Mouse (Mus musculus): ENCODE measurements at regions not wholly inside any gene's neighbourhood (a gene's known extent, or its start where the extent isn't known, plus 50 kb on each side); places are given as distances from the start of the nearest gene placed in this dataset.

DNA sequence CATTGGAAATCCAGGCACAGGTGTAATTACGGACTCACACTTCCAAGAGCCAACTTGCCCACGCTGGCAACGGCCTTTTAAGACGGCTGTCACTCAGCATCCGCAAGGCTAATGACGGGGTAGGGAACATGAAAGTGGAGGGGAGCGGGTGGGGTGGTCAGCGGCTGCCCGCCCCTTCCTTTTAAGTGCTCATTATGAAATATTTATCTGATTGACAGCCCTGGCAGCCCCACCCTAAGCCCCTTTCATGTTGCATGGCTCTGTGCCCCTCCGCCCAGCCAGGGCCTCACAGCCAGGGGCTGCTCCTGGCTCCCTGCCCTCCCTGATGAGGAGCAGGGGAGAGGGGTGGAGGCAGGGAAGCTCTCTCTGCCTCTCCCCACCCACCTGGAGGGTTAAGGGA, 150.9 kb downstream of the Bmp7 start:
- Histone ChIP-seq H3K27ac (ENCODE audit: low read depth, low read length) (no peak overlapping the region), H3K9me3 (ENCODE audit: control insufficient read depth, low read length) (no peaks in the 10 kb centered on the region), H3K4me1 (ENCODE audit: control insufficient read depth, insufficient read depth, low read length) (peaks cover 4% of the 10 kb centered on the region; the same call in 1 of the 2 replicates), H3K4me2 (ENCODE audit: low read depth) (no peak overlapping the region), H3K27me3 (ENCODE audit: control insufficient read depth, insufficient read depth, low read length) (peaks cover 36% of the 10 kb centered on the region), H3K9ac (ENCODE audit: low read length) (no peak overlapping the region), H3K36me3 (ENCODE audit: control insufficient read depth, insufficient read depth, low read length) (no peaks in the 10 kb centered on the region), H3K4me3 (ENCODE audit: low read depth, low read length) (no peak overlapping the region)
- no peak for DNase-seq (ENCODE audit: low spot score)
- WGBS: 25% methylated on average over 10 of the region's 10 CpGs
- ATAC-seq (ENCODE audit: insufficient read depth, low FRiP score, low TSS enrichment): no peak

DNA sequence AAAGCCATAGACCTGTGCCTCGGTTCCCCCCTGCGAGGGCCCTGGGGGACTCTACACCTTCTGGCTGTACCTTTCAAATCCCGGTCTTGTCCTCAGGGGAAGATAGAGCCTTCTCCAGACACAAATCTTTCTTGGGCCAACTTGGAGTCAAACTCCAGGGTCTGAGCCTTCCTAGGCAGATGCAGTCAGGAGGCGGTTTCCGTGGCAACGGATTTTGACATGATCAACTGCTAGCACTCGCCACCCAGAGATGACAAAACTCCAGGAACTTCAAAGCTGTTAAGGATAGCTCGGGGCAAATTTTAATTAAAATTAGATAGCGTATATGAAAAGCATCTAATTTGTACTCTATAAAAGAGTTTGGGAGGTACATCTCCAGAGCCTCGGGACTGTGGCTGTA, 147.6 kb downstream of the Bmp7 start:
- Histone ChIP-seq H3K27ac (ENCODE audit: low read depth, low read length) (no peak overlapping the region), H3K4me3 (ENCODE audit: low read depth, low read length) (no peak overlapping the region), H3K27me3 (ENCODE audit: control insufficient read depth, insufficient read depth, low read length) (peaks cover 21% of the 10 kb centered on the region), H3K9ac (ENCODE audit: low read length) (no peak overlapping the region), H3K9me3 (ENCODE audit: control insufficient read depth, low read length) (no peaks in the 10 kb centered on the region), H3K4me2 (ENCODE audit: low read depth) (no peak overlapping the region), H3K36me3 (ENCODE audit: control insufficient read depth, insufficient read depth, low read length) (no peaks in the 10 kb centered on the region), H3K4me1 (ENCODE audit: control insufficient read depth, insufficient read depth, low read length) (peaks cover 4% of the 10 kb centered on the region; the same call in 1 of the 2 replicates)
- 75% methylated on average over 10 of the region's 10 CpGs for WGBS
- DNase-seq (ENCODE audit: low spot score): no peak
- no peak for ATAC-seq (ENCODE audit: insufficient read depth, low FRiP score, low TSS enrichment)

DNA sequence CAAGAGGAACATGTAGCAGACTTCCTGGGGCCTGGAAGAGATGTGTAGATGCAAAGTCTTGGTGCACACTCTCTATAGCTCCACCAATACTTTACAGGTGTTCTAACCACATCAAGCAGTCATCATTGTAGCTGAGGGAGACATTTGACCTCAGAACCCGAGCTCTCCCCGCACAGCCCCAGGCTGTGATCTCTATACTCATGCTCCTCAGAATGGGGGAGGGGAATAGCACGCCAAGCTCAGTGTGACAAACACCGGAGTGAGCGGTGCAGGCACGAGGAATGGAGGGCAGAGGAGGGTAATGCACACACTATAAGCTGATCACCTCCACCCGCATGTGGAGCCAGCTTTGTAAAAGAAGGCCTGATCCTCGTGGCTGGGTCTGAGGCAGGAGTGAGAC, 146.1 kb downstream of the Bmp7 start:
- DNase-seq (ENCODE audit: low spot score): no peak
- Histone ChIP-seq H3K4me2 (ENCODE audit: low read depth) (no peak overlapping the region), H3K27ac (ENCODE audit: low read depth, low read length) (no peak overlapping the region), H3K27me3 (ENCODE audit: control insufficient read depth, insufficient read depth, low read length) (peaks cover 9% of the 10 kb centered on the region), H3K4me3 (ENCODE audit: low read depth, low read length) (no peak overlapping the region), H3K4me1 (ENCODE audit: control insufficient read depth, insufficient read depth, low read length) (peaks cover 4% of the 10 kb centered on the region; the same call in 1 of the 2 replicates), H3K9ac (ENCODE audit: low read length) (no peak overlapping the region), H3K36me3 (ENCODE audit: control insufficient read depth, insufficient read depth, low read length) (no peaks in the 10 kb centered on the region), H3K9me3 (ENCODE audit: control insufficient read depth, low read length) (no peaks in the 10 kb centered on the region)
- 84% methylated on average over 8 of the region's 8 CpGs for WGBS
- no peak for ATAC-seq (ENCODE audit: insufficient read depth, low FRiP score, low TSS enrichment)

DNA sequence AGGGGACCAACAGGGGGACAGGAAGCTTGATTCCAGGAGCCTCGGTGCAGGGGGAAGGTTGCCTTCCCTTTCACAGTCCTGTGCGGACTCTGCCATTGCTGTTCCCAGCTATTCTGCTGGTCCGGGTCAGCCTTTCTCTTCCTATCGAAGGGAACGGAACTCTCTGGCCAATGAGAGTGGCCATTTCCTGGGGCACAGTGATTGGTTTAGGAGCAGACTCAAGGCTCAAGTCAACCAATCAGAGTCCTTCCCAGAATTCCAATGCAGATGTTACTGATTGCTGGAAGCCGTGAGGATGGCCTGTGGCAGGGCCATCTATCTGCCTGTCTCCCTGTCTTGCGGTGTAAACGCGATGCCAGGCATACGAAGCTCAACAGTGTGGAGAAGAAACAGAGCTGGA, 145.3 kb downstream of the Bmp7 start:
- H3K4me1 ChIP-seq (ENCODE audit: control insufficient read depth, insufficient read depth, low read length): no peaks in the 10 kb centered on the region
- no peak overlapping the region for H3K4me2 ChIP-seq (ENCODE audit: low read depth)
- H3K27ac ChIP-seq (ENCODE audit: low read depth, low read length): no peak overlapping the region
- H3K36me3 ChIP-seq (ENCODE audit: control insufficient read depth, insufficient read depth, low read length): no peaks in the 10 kb centered on the region
- ATAC-seq (ENCODE audit: insufficient read depth, low FRiP score, low TSS enrichment): no peak
- no peak overlapping the region for H3K9ac ChIP-seq (ENCODE audit: low read length)
- H3K9me3 ChIP-seq (ENCODE audit: control insufficient read depth, low read length): no peaks in the 10 kb centered on the region
- H3K4me3 ChIP-seq (ENCODE audit: low read depth, low read length): no peak overlapping the region
- WGBS: 82% methylated on average over 10 of the region's 10 CpGs
- DNase-seq (ENCODE audit: low spot score): no peak
- peaks cover 2% of the 10 kb centered on the region; the same call in 1 of the 2 replicates for H3K27me3 ChIP-seq (ENCODE audit: control insufficient read depth, insufficient read depth, low read length)

DNA sequence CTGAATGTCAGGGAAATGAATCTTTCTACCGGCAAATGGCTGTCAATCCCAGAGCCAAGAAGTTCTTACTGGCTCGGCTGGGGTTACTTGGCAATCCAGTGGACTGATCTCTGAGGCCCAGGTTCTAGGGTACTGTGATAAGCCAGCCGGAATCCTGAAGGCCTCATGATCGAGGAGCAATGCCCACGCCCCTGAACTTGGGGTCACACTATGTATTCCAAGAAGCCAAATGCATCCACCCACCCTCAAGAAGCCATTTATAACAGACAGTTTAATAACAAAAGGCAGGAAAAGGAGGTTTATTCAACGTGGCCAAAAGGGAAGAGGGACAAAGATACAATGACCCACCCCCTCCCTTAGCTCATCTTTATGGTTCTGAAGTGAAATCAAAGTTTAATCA, 144.0 kb downstream of the Bmp7 start:
- H3K4me2 ChIP-seq (ENCODE audit: low read depth): no peak overlapping the region
- ATAC-seq (ENCODE audit: insufficient read depth, low FRiP score, low TSS enrichment) (no peak), DNase-seq (ENCODE audit: low spot score) (no peak)
- H3K4me1 ChIP-seq (ENCODE audit: control insufficient read depth, insufficient read depth, low read length): 0 out of 2 replicates have a peak, but pooled peaks cover under 1% of the 10 kb centered on the region
- H3K9ac ChIP-seq (ENCODE audit: low read length): no peak overlapping the region
- no peaks in the 10 kb centered on the region for H3K9me3 ChIP-seq (ENCODE audit: control insufficient read depth, low read length)
- no peaks in the 10 kb centered on the region for H3K36me3 ChIP-seq (ENCODE audit: control insufficient read depth, insufficient read depth, low read length)
- no peaks in the 10 kb centered on the region for H3K27me3 ChIP-seq (ENCODE audit: control insufficient read depth, insufficient read depth, low read length)
- 76% methylated on average over 6 of the region's 6 CpGs for WGBS
- H3K4me3 ChIP-seq (ENCODE audit: low read depth, low read length): no peak overlapping the region
- no peak overlapping the region for H3K27ac ChIP-seq (ENCODE audit: low read depth, low read length)

DNA sequence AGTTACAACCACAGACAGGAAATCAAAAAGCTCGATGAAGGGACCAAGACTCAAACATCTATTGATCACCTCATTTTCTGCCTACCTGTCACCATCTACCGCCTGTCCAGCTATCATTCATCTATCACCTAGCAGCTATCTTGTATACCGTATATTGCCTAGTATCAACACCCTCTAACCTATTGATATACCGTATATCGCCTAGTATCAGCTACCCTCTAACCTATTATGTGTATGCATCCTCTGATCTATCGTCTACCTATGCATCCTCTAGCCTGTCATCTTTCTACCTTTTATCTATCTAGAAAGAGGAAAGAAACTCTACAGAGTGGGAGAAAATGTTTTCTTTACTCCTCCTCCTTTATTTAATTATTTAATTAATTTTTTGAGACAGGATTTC, 143.2 kb downstream of the Bmp7 start:
- no peaks in the 10 kb centered on the region for H3K27me3 ChIP-seq (ENCODE audit: control insufficient read depth, insufficient read depth, low read length)
- no peak overlapping the region for H3K4me3 ChIP-seq (ENCODE audit: low read depth, low read length)
- H3K4me2 ChIP-seq (ENCODE audit: low read depth): no peak overlapping the region
- ATAC-seq (ENCODE audit: insufficient read depth, low FRiP score, low TSS enrichment) (no peak), DNase-seq (ENCODE audit: low spot score) (no peak)
- H3K27ac ChIP-seq (ENCODE audit: low read depth, low read length): no peak overlapping the region
- H3K4me1 ChIP-seq (ENCODE audit: control insufficient read depth, insufficient read depth, low read length): 0 out of 2 replicates have a peak, but pooled peaks cover 3% of the 10 kb centered on the region
- no peaks in the 10 kb centered on the region for H3K9me3 ChIP-seq (ENCODE audit: control insufficient read depth, low read length)
- no peaks in the 10 kb centered on the region for H3K36me3 ChIP-seq (ENCODE audit: control insufficient read depth, insufficient read depth, low read length)
- 31% methylated on average over 6 of the region's 6 CpGs for WGBS
- H3K9ac ChIP-seq (ENCODE audit: low read length): no peak overlapping the region

DNA sequence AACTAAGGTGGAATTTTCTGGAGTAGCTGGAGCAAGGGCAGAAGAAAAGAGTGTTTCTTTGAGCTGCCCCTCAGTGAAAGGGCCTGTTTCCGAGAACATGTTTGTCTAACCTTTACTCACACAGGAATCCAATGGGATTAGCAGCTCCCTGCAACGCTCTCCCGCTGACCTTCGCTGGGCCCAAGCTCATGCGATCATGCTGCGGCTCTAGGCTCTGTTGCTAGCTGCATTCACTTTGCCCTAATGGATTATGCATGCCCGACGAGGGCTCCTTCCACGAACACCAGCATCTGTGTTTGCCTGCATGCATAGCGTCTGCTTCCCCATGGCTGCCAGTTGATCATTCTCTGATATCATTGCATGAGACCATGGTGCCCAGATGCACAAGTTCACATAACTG, 140.2 kb downstream of the Bmp7 start:
- ATAC-seq (ENCODE audit: insufficient read depth, low FRiP score, low TSS enrichment) (no peak), DNase-seq (ENCODE audit: low spot score) (no peak)
- H3K9ac ChIP-seq (ENCODE audit: low read length): no peak overlapping the region
- H3K27ac ChIP-seq (ENCODE audit: low read depth, low read length): no peak overlapping the region
- H3K4me2 ChIP-seq (ENCODE audit: low read depth): no peak overlapping the region
- no peaks in the 10 kb centered on the region for H3K27me3 ChIP-seq (ENCODE audit: control insufficient read depth, insufficient read depth, low read length)
- H3K9me3 ChIP-seq (ENCODE audit: control insufficient read depth, low read length): no peaks in the 10 kb centered on the region
- H3K4me3 ChIP-seq (ENCODE audit: low read depth, low read length): no peak overlapping the region
- H3K4me1 ChIP-seq (ENCODE audit: control insufficient read depth, insufficient read depth, low read length): 0 out of 2 replicates have a peak, but pooled peaks cover 3% of the 10 kb centered on the region
- H3K36me3 ChIP-seq (ENCODE audit: control insufficient read depth, insufficient read depth, low read length): no peaks in the 10 kb centered on the region
- WGBS: 42% methylated on average over 10 of the region's 10 CpGs

DNA sequence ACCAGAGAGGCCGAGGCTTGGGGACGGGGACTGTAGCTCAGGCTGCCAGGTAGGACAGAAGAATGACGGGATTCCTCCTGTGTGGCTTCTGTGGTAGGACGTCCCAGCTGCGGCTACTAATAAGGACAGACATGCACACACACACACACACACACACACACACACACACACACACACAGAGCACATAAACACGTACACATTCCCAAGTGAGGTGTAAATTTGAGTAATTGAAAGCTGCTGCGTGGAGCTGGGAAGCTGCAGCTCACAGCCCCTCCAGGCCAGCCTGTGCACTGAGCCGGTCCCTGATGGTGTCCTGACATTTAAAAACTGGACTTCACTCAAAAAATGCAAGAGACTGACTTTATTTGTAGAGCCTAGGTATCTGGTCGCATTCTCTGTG, 139.3 kb downstream of the Bmp7 start:
- Histone ChIP-seq H3K36me3 (ENCODE audit: control insufficient read depth, insufficient read depth, low read length) (no peaks in the 10 kb centered on the region), H3K9ac (ENCODE audit: low read length) (no peak overlapping the region), H3K9me3 (ENCODE audit: control insufficient read depth, low read length) (no peaks in the 10 kb centered on the region), H3K27ac (ENCODE audit: low read depth, low read length) (no peak overlapping the region), H3K4me2 (ENCODE audit: low read depth) (no peak overlapping the region), H3K27me3 (ENCODE audit: control insufficient read depth, insufficient read depth, low read length) (no peaks in the 10 kb centered on the region), H3K4me1 (ENCODE audit: control insufficient read depth, insufficient read depth, low read length) (0 out of 2 replicates have a peak, but pooled peaks cover 3% of the 10 kb centered on the region), H3K4me3 (ENCODE audit: low read depth, low read length) (no peak overlapping the region)
- DNase-seq (ENCODE audit: low spot score) (no peak), ATAC-seq (ENCODE audit: insufficient read depth, low FRiP score, low TSS enrichment) (no peak)
- 57% methylated on average over 9 of the region's 9 CpGs for WGBS

DNA sequence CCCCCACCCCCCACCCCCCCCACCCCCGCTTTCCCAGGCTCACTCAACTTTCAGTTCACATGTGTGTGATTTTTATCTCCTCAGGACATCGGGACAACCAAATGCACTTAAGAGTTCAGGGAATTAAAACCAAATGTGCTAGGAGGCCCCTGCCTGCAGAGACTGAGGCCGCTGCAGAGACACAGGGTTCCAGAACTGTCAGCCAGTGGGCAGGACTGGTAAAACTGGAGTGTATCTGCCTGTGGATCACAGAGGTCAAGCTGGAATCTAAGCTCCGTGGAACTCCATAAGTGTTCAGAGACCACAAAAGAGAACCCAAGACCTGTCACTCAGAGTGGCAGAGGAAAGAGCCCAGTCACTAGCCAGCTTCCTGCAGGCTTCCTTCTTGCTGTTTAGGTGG, 138.3 kb downstream of the Bmp7 start:
- Histone ChIP-seq H3K27ac (ENCODE audit: low read depth, low read length) (no peak overlapping the region), H3K27me3 (ENCODE audit: control insufficient read depth, insufficient read depth, low read length) (no peaks in the 10 kb centered on the region), H3K4me2 (ENCODE audit: low read depth) (no peak overlapping the region), H3K9me3 (ENCODE audit: control insufficient read depth, low read length) (no peaks in the 10 kb centered on the region), H3K4me3 (ENCODE audit: low read depth, low read length) (no peak overlapping the region), H3K9ac (ENCODE audit: low read length) (no peak overlapping the region), H3K36me3 (ENCODE audit: control insufficient read depth, insufficient read depth, low read length) (no peaks in the 10 kb centered on the region), H3K4me1 (ENCODE audit: control insufficient read depth, insufficient read depth, low read length) (0 out of 2 replicates have a peak, but pooled peaks cover 3% of the 10 kb centered on the region)
- DNase-seq (ENCODE audit: low spot score) (no peak), ATAC-seq (ENCODE audit: insufficient read depth, low FRiP score, low TSS enrichment) (no peak)
- 58% methylated on average over 3 of the region's 4 CpGs for WGBS
